Comparison of ENCODE assay signal across 22 mouse cellular contexts in genomic region chr3:137642568-137642967, GRCm38 (mm10). TPM values are rescaled to one million over a fixed set of nuclear protein-coding genes. Genes with fewer than 3 reads are reported as not detected.
"Had no signal": no experiment of that assay in that cellular context is flagged by ENCODE, and none has a peak within 500 bp of the region (broad histone marks: within the 10 kb centered on the region; RNA-seq: fewer than 3 reads in every experiment).

No protein-coding gene starts in this region.

- H3K4me3 ChIP-seq: midbrain, embryonic 10.5 days; midbrain, embryonic 13.5 days; neural tube, embryonic 12.5 days had no signal

- H3K4me1 ChIP-seq: neural tube, embryonic 12.5 days had no signal

- H3K9ac ChIP-seq: lung, embryonic 14.5 days; midbrain, embryonic 13.5 days; neural tube, embryonic 12.5 days had no signal

- DNase-seq: lung, adult 18-20 months; lung, embryonic 14.5 days; lung, postnatal 10 days; lung, postnatal 4 days; right cerebral cortex, postnatal 14 days; thymus, adult 18-20 months; thymus, postnatal 14 days; thymus, postnatal 36 days had no signal

- H3K4me2 ChIP-seq: lung, embryonic 14.5 days; midbrain, embryonic 13.5 days; neural tube, embryonic 12.5 days had no signal

- H3K36me3 ChIP-seq: midbrain, embryonic 10.5 days; midbrain, embryonic 13.5 days; neural tube, embryonic 12.5 days had no signal

- H3K27me3 ChIP-seq: midbrain, embryonic 13.5 days; neural tube, embryonic 12.5 days had no signal

- H3K27ac ChIP-seq: midbrain, embryonic 10.5 days; midbrain, embryonic 13.5 days; neural tube, embryonic 12.5 days had no signal

- ATAC-seq: midbrain, embryonic 13.5 days; midbrain, embryonic 16.5 days had no signal

- H3K9me3 ChIP-seq: midbrain, embryonic 10.5 days; midbrain, embryonic 13.5 days; neural tube, embryonic 12.5 days had no signal

RNA-seq across cellular contexts. Expression of gene Ddit4l, which starts 21.2 kb away (rescaled TPM):
- total RNA-seq: megakaryocyte, adult 5-6 weeks; megakaryocyte-erythroid progenitor cell, adult 5-6 weeks had no signal

RNA-seq across cellular contexts. Expression of gene Gm21962, which starts 28.8 kb away (rescaled TPM):
- total RNA-seq: megakaryocyte, adult 5-6 weeks; megakaryocyte-erythroid progenitor cell, adult 5-6 weeks; neutrophil, adult 5-6 weeks had no signal
- polyA plus RNA-seq: liver, embryonic 16.5 days; lung, embryonic 14.5 days; lung, embryonic 16.5 days; midbrain, embryonic 10.5 days; midbrain, embryonic 13.5 days; midbrain, embryonic 16.5 days; neural tube, embryonic 12.5 days; neural tube, embryonic 14.5 days; spleen, adult 2 months; stomach, embryonic 14.5 days; stomach, embryonic 16.5 days; thymus, postnatal 0 days had no signal
